Mouse (Mus musculus): ENCODE data around the gene Trpc7.

DNA sequence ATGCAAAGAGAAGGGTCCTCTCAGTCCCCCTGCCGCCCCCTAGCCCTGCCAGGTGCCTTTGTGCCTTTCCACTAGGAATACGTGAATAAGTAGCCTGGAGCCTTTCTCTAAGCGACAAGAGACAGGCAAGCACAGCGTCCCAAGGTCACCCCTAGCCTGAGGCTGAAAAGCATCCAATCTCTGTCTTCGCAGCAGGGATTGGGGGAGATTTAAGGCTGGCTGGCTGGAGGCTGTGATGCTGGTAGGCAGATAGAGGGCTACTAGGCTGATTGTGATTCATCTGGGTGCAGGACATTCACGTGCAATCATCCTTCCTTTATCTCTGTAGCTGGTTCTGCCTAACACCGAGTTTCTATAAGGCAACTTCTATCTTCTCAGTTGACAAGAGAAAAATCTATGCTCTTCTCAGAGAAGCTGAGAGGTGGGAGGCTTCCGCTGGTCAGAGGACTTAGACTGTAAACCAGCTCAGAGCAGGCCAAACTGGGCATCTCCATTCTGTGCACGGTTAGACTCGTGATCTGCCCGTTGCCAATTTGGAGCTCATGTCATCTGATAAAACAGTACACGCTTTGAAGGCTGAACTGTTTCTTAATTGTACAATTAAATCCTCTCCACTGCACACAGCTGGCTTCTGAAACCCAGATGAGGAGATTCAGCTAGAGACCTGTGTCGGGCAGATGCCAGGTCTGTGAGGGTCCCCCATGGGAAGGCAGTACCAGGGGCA, 114.9 kb downstream of the Trpc7 start:
- TF ChIP-seq CTCF (IDR thresholded peaks at IDR 0.05; ENCODE audit: low read depth) (no peak), EP300 (IDR thresholded peaks at IDR 0.05; ENCODE audit: low read depth) (no peak)
